Comparison of ENCODE assay signal across 23 mouse cellular contexts in the genomic region with DNA sequence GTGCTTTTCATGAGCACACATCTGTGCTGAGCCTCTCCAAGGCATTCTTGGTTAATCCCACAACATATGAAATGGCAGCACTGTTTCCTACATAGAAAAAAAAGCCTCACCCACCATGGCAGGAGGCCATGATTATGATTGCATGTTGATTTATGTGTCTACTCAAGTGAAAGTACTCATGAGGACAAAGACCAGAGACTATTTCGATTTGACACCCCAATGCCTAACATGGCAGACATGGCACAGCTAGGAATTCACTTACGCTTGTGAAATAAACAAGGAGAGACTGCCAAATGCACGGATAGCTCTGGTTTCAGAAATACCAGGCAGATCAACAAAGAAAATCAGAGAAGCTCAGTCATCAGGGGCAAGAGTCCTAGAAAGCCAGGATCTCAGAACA.
DNase-seq lines count a peak whose midpoint lies in the region; ATAC-seq lines count a peak whose summit lies in the region.
"Had no signal": no experiment of that assay in that cellular context is flagged by ENCODE, and none has a peak within 500 bp of the region (broad histone marks: within the 10 kb centered on the region; RNA-seq: fewer than 3 reads in every experiment).

No protein-coding gene starts in this region.

- ATAC-seq in intestine, embryonic 16.5 days = 0 out of 2 replicates have a peak, but pooled peaks have one; percentile 18
- ATAC-seq in intestine, embryonic 15.5 days = no peak
- peak; percentile 56; the same call in 1 of the 2 replicates for ATAC-seq in neural tube, embryonic 14.5 days (ENCODE audit: low read depth)
- ATAC-seq in granulocyte monocyte progenitor cell, adult 5-6 weeks (replicated peaks; ENCODE audit: poor library complexity, severe bottlenecking) = no peak
- ATAC-seq: liver, embryonic 12.5 days had no signal

- no peak overlapping the region for H3K27ac ChIP-seq in intestine, embryonic 16.5 days (ENCODE audit: low read length)
- H3K27ac ChIP-seq in intestine, embryonic 15.5 days = no peak overlapping the region
- H3K27ac ChIP-seq in neural tube, embryonic 14.5 days (ENCODE audit: low read depth, low read length) = no peak overlapping the region
- H3K27ac ChIP-seq: embryonic facial prominence, embryonic 15.5 days; heart, adult 2 months; hindbrain, embryonic 12.5 days; kidney, embryonic 15.5 days; limb, embryonic 13.5 days; liver, embryonic 12.5 days; lung, embryonic 15.5 days; midbrain, embryonic 12.5 days had no signal

- H3K36me3 ChIP-seq in intestine, embryonic 16.5 days (ENCODE audit: control insufficient read depth, insufficient read depth, low read length) = no peaks in the 10 kb centered on the region
- no peaks in the 10 kb centered on the region for H3K36me3 ChIP-seq in intestine, embryonic 15.5 days
- H3K36me3 ChIP-seq in neural tube, embryonic 14.5 days (ENCODE audit: control insufficient read depth, insufficient read depth, low read length) = no peaks in the 10 kb centered on the region
- H3K36me3 ChIP-seq: embryonic facial prominence, embryonic 15.5 days; hindbrain, embryonic 12.5 days; kidney, embryonic 15.5 days; limb, embryonic 13.5 days; liver, embryonic 12.5 days; lung, embryonic 15.5 days; midbrain, embryonic 12.5 days had no signal

- H3K27me3 ChIP-seq in intestine, embryonic 16.5 days (replicated peaks; ENCODE audit: control insufficient read depth, insufficient read depth, low read length) = no peaks in the 10 kb centered on the region
- no peaks in the 10 kb centered on the region for H3K27me3 ChIP-seq in intestine, embryonic 15.5 days (replicated peaks)
- H3K27me3 ChIP-seq in neural tube, embryonic 14.5 days (ENCODE audit: control insufficient read depth, insufficient read depth, low read length) = no peaks in the 10 kb centered on the region
- H3K27me3 ChIP-seq: embryonic facial prominence, embryonic 15.5 days; hindbrain, embryonic 12.5 days; kidney, embryonic 15.5 days; limb, embryonic 13.5 days; liver, embryonic 12.5 days; midbrain, embryonic 12.5 days had no signal

- H3K9ac ChIP-seq in intestine, embryonic 16.5 days (ENCODE audit: low read depth, low read length) = no peak overlapping the region
- H3K9ac ChIP-seq in intestine, embryonic 15.5 days = no peak overlapping the region
- H3K9ac ChIP-seq in neural tube, embryonic 14.5 days (replicated peaks; ENCODE audit: low read depth, low read length) = no peak overlapping the region
- H3K9ac ChIP-seq: embryonic facial prominence, embryonic 15.5 days; hindbrain, embryonic 12.5 days; kidney, embryonic 15.5 days; limb, embryonic 13.5 days; liver, embryonic 12.5 days; lung, embryonic 15.5 days; midbrain, embryonic 12.5 days had no signal

- peak; percentile 21 to 46 for DNase-seq in cerebellum, postnatal 10 days
- no peak for DNase-seq in cerebellum, postnatal 4 days (ENCODE audit: low spot score in 2 of 2)
- no peak for DNase-seq in neural tube, embryonic 10.5 days (ENCODE audit: extremely low spot score, low spot score)
- DNase-seq: adrenal gland, postnatal 36 days; cerebellum, adult 11-12 months; cerebellum, postnatal 25 days; embryo, embryonic 11 days; gastrocnemius, postnatal 25 days; heart, adult 2 months; kidney, postnatal 36 days; thymus, adult 18-20 months; thymus, postnatal 36 days had no signal

- H3K9me3 ChIP-seq in intestine, embryonic 16.5 days (ENCODE audit: control insufficient read depth, low read length) = no peaks in the 10 kb centered on the region
- H3K9me3 ChIP-seq in intestine, embryonic 15.5 days = no peaks in the 10 kb centered on the region
- no peaks in the 10 kb centered on the region for H3K9me3 ChIP-seq in neural tube, embryonic 14.5 days (ENCODE audit: control insufficient read depth, low read length)
- H3K9me3 ChIP-seq: embryonic facial prominence, embryonic 15.5 days; hindbrain, embryonic 12.5 days; kidney, embryonic 15.5 days; limb, embryonic 13.5 days; liver, embryonic 12.5 days; lung, embryonic 15.5 days; midbrain, embryonic 12.5 days had no signal

- no peak overlapping the region for H3K4me3 ChIP-seq in intestine, embryonic 16.5 days (ENCODE audit: low read length)
- H3K4me3 ChIP-seq in intestine, embryonic 15.5 days (replicated peaks) = no peak overlapping the region
- H3K4me3 ChIP-seq in neural tube, embryonic 14.5 days (ENCODE audit: low read depth, low read length) = no peak overlapping the region
- H3K4me3 ChIP-seq: embryonic facial prominence, embryonic 15.5 days; heart, adult 2 months; hindbrain, embryonic 12.5 days; kidney, embryonic 15.5 days; limb, embryonic 13.5 days; liver, embryonic 12.5 days; lung, embryonic 15.5 days; midbrain, embryonic 12.5 days had no signal

- 52% methylated on average over 3 of the region's 3 CpGs for WGBS in intestine, embryonic 16.5 days
- WGBS in intestine, embryonic 15.5 days = 52% methylated on average over 3 of the region's 3 CpGs
- WGBS in neural tube, embryonic 14.5 days = 86% methylated on average over 3 of the region's 3 CpGs

- no peaks in the 10 kb centered on the region for H3K4me1 ChIP-seq in intestine, embryonic 16.5 days (ENCODE audit: control insufficient read depth, insufficient read depth, low read length)
- no peaks in the 10 kb centered on the region for H3K4me1 ChIP-seq in intestine, embryonic 15.5 days (replicated peaks)
- no peaks in the 10 kb centered on the region for H3K4me1 ChIP-seq in neural tube, embryonic 14.5 days (ENCODE audit: control insufficient read depth, insufficient read depth, low read length)
- H3K4me1 ChIP-seq: hindbrain, embryonic 12.5 days; kidney, embryonic 15.5 days; limb, embryonic 13.5 days; liver, embryonic 12.5 days; midbrain, embryonic 12.5 days had no signal

- no peak overlapping the region for H3K4me2 ChIP-seq in intestine, embryonic 16.5 days (ENCODE audit: low read depth, low read length)
- no peak overlapping the region for H3K4me2 ChIP-seq in intestine, embryonic 15.5 days (replicated peaks)
- H3K4me2 ChIP-seq in neural tube, embryonic 14.5 days (ENCODE audit: low read depth, low read length) = no peak overlapping the region
- H3K4me2 ChIP-seq: embryonic facial prominence, embryonic 15.5 days; hindbrain, embryonic 12.5 days; kidney, embryonic 15.5 days; limb, embryonic 13.5 days; liver, embryonic 12.5 days; lung, embryonic 15.5 days; midbrain, embryonic 12.5 days had no signal

Comparison
In these comparisons a context has a peak if more than half of its experiments do, and no peak if none do; other contexts are left out.
1. DNase-seq: peak in cerebellum, postnatal 10 days (2 of 2); none in cerebellum, postnatal 4 days (0 of 2) and neural tube, embryonic 10.5 days (single experiment).
2. ATAC-seq: peak in intestine, embryonic 16.5 days (single experiment) and neural tube, embryonic 14.5 days (single experiment); none in intestine, embryonic 15.5 days (single experiment) and granulocyte monocyte progenitor cell, adult 5-6 weeks (single experiment).